14 mouse cellular contexts compared by ENCODE assay signal in the genomic region with DNA sequence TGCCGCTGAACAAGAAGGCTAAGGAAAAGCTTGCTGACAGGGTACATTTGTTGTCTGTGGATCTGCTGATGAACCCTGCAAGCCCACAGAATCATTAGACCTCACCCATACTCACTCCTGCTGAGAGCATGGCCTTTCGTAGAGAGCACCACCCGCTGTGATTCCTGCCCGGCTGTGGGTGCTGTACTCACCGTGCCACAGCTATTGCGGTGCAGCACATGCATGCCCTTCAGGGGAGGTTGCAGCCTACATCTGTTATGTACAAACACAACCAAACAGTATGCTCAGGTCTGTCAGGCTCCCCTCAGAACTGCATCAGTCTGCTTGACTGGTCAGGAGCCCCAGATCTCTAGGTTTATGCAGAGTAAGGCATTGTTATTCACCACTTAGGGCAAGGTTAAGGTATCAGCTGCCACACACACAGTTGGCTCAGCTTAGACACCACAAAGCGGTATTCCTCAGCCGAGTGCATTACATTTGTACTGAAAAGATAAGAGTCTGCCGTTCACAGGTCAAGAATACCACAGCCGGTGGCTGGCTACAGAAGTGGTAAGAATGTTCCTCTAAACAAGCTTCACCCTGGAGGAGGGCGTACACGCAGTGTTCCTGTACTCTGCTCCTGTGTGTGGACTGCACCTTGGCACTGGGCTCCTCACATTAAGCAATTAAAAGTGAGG. TPM values are rescaled to one million over a fixed set of nuclear protein-coding genes. Genes with fewer than 3 reads are reported as not detected.
A peak's percentile ranks its signal among the peaks of the same experiment; 100 is the strongest.
DNase-seq lines count a peak whose midpoint lies in the region; ATAC-seq and TF ChIP-seq lines count a peak whose summit lies in the region.
"Had no signal": no experiment of that assay in that cellular context is flagged by ENCODE, and none has a peak within 500 bp of the region (broad histone marks: within the 10 kb centered on the region; RNA-seq: fewer than 3 reads in every experiment).

No protein-coding gene starts in this region.

- H3K27me3 ChIP-seq in intestine, embryonic 16.5 days (replicated peaks; ENCODE audit: control insufficient read depth, insufficient read depth, low read length), result no peaks in the 10 kb centered on the region
- H3K27me3 ChIP-seq in intestine, postnatal 0 days (replicated peaks; ENCODE audit: control insufficient read depth, insufficient read depth, low read length), result no peaks in the 10 kb centered on the region
- H3K27me3 ChIP-seq in liver, postnatal 0 days (ENCODE audit: insufficient read depth, low read length), result no peaks in the 10 kb centered on the region
- no peaks in the 10 kb centered on the region for H3K27me3 ChIP-seq in forebrain, embryonic 11.5 days (ENCODE audit: control insufficient read depth, insufficient read depth, low read length)
- H3K27me3 ChIP-seq in forebrain, embryonic 10.5 days (ENCODE audit: poor library complexity, severe bottlenecking), result no peaks in the 10 kb centered on the region
- H3K27me3 ChIP-seq: CH12.LX; neural tube, embryonic 15.5 days had no signal

- no peaks in the 10 kb centered on the region for H3K9me3 ChIP-seq in intestine, embryonic 16.5 days (ENCODE audit: control insufficient read depth, low read length)
- H3K9me3 ChIP-seq in intestine, postnatal 0 days (ENCODE audit: control insufficient read depth), result no peaks in the 10 kb centered on the region
- no peaks in the 10 kb centered on the region for H3K9me3 ChIP-seq in liver, postnatal 0 days (ENCODE audit: low read length)
- no peaks in the 10 kb centered on the region for H3K9me3 ChIP-seq in forebrain, embryonic 11.5 days (ENCODE audit: control insufficient read depth, low read length)
- H3K9me3 ChIP-seq in forebrain, embryonic 10.5 days, result no peaks in the 10 kb centered on the region
- H3K9me3 ChIP-seq: neural tube, embryonic 15.5 days had no signal

- no peak overlapping the region for H3K27ac ChIP-seq in intestine, embryonic 16.5 days (ENCODE audit: low read length)
- H3K27ac ChIP-seq in intestine, postnatal 0 days (ENCODE audit: low read depth, low read length), result no peak overlapping the region
- peak overlapping the region; percentile 8; the same call in 1 of the 2 replicates for H3K27ac ChIP-seq in liver, postnatal 0 days (ENCODE audit: low read depth)
- no peak overlapping the region for H3K27ac ChIP-seq in forebrain, embryonic 11.5 days (ENCODE audit: low read depth, low read length)
- H3K27ac ChIP-seq in forebrain, embryonic 10.5 days, result no peak overlapping the region
- H3K27ac ChIP-seq: neural tube, embryonic 15.5 days had no signal

- DNase-seq in R1 (ENCODE audit: low read depth, low spot score), result peak; percentile 77
- no peak for DNase-seq in liver, postnatal 0 days
- no peak for DNase-seq in forebrain, embryonic 11.5 days (ENCODE audit: low spot score)
- DNase-seq in thymus, postnatal 25 days, result no peak
- no peak for DNase-seq in forebrain, embryonic 10.5 days (ENCODE audit: extremely low spot score, low spot score)
- DNase-seq: cerebellum, postnatal 25 days; kidney, adult 8-10 months; right cerebral cortex, postnatal 14 days had no signal

- ATAC-seq in intestine, embryonic 16.5 days, result peak; percentile 40; the same call in 1 of the 2 replicates
- ATAC-seq in intestine, postnatal 0 days, result no peak
- peak; percentile 77 for ATAC-seq in erythroid progenitor cell, adult 5-6 weeks (replicated peaks; ENCODE audit: low FRiP score, poor library complexity, severe bottlenecking)
- ATAC-seq in liver, postnatal 0 days, result peak; percentile 90
- no peak for ATAC-seq in forebrain, embryonic 11.5 days (replicated peaks; ENCODE audit: low FRiP score)
- ATAC-seq: midbrain, embryonic 16.5 days had no signal

- H3K9ac ChIP-seq in intestine, embryonic 16.5 days (ENCODE audit: low read depth, low read length), result no peak overlapping the region
- H3K9ac ChIP-seq in intestine, postnatal 0 days (ENCODE audit: low read depth, low read length), result no peak overlapping the region
- no peak overlapping the region for H3K9ac ChIP-seq in liver, postnatal 0 days (replicated peaks)
- no peak overlapping the region for H3K9ac ChIP-seq in forebrain, embryonic 11.5 days (ENCODE audit: low read length)
- H3K9ac ChIP-seq: neural tube, embryonic 15.5 days had no signal

- peaks cover 10% of the 10 kb centered on the region; the same call in 1 of the 2 replicates for H3K36me3 ChIP-seq in intestine, embryonic 16.5 days (ENCODE audit: control insufficient read depth, insufficient read depth, low read length)
- peaks cover 53% of the 10 kb centered on the region for H3K36me3 ChIP-seq in intestine, postnatal 0 days (ENCODE audit: control insufficient read depth, insufficient read depth)
- peaks cover 59% of the 10 kb centered on the region for H3K36me3 ChIP-seq in liver, postnatal 0 days (replicated peaks; ENCODE audit: insufficient read depth, low read length)
- H3K36me3 ChIP-seq in forebrain, embryonic 11.5 days (ENCODE audit: control insufficient read depth, insufficient read depth, low read length), result peaks cover 3% of the 10 kb centered on the region
- H3K36me3 ChIP-seq in forebrain, embryonic 10.5 days (replicated peaks), result peaks cover 97% of the 10 kb centered on the region

- no peaks in the 10 kb centered on the region for H3K4me1 ChIP-seq in intestine, embryonic 16.5 days (ENCODE audit: control insufficient read depth, insufficient read depth, low read length)
- H3K4me1 ChIP-seq in intestine, postnatal 0 days (replicated peaks; ENCODE audit: control insufficient read depth, insufficient read depth, low read length), result no peaks in the 10 kb centered on the region
- H3K4me1 ChIP-seq in liver, postnatal 0 days (ENCODE audit: insufficient read depth), result no peaks in the 10 kb centered on the region
- no peaks in the 10 kb centered on the region for H3K4me1 ChIP-seq in forebrain, embryonic 11.5 days (replicated peaks; ENCODE audit: control insufficient read depth, insufficient read depth, low read length)
- H3K4me1 ChIP-seq in forebrain, embryonic 10.5 days, result no peaks in the 10 kb centered on the region
- H3K4me1 ChIP-seq: neural tube, embryonic 15.5 days had no signal

- TF ChIP-seq EP300 in liver, postnatal 0 days (IDR thresholded peaks at IDR 0.05; ENCODE audit: low read depth), result peak; percentile 83

- no peak for TF ChIP-seq CTCF in intestine, postnatal 0 days (IDR thresholded peaks at IDR 0.05; ENCODE audit: low read depth)
- TF ChIP-seq CTCF in liver, postnatal 0 days (IDR thresholded peaks at IDR 0.05; ENCODE audit: low read depth), result no peak

- WGBS in intestine, embryonic 16.5 days, result 88% methylated on average over 12 of the region's 12 CpGs
- 87% methylated on average over 12 of the region's 12 CpGs for WGBS in intestine, postnatal 0 days
- WGBS in liver, postnatal 0 days (ENCODE audit: insufficient replicate concordance), result 65% methylated on average over 12 of the region's 12 CpGs
- 93% methylated on average over 12 of the region's 12 CpGs for WGBS in forebrain, embryonic 11.5 days
- WGBS in forebrain, embryonic 10.5 days, result 94% methylated on average over 12 of the region's 12 CpGs

- no peak overlapping the region for H3K4me2 ChIP-seq in intestine, embryonic 16.5 days (ENCODE audit: low read depth, low read length)
- H3K4me2 ChIP-seq in intestine, postnatal 0 days (replicated peaks; ENCODE audit: low read depth), result no peak overlapping the region
- H3K4me2 ChIP-seq in liver, postnatal 0 days (ENCODE audit: low read depth, low read length), result peak overlapping the region; percentile 26; the same call in 1 of the 2 replicates
- H3K4me2 ChIP-seq in forebrain, embryonic 11.5 days (ENCODE audit: low read depth, low read length, severe bottlenecking), result no peak overlapping the region
- H3K4me2 ChIP-seq: neural tube, embryonic 15.5 days had no signal

- H3K4me3 ChIP-seq in intestine, embryonic 16.5 days (ENCODE audit: low read length), result no peak overlapping the region
- no peak overlapping the region for H3K4me3 ChIP-seq in intestine, postnatal 0 days (ENCODE audit: low read depth, low read length)
- no peak overlapping the region for H3K4me3 ChIP-seq in liver, postnatal 0 days (ENCODE audit: low read depth, low read length)
- no peak overlapping the region for H3K4me3 ChIP-seq in forebrain, embryonic 11.5 days (ENCODE audit: low read depth, low read length)
- H3K4me3 ChIP-seq in forebrain, embryonic 10.5 days, result no peak overlapping the region
- H3K4me3 ChIP-seq: neural tube, embryonic 15.5 days had no signal

RNA-seq across cellular contexts. Expression of gene Drosha, which starts 33.4 kb away (rescaled TPM):
- 25.2 and 25.6 TPM in 2 replicates for polyA plus RNA-seq in intestine, embryonic 16.5 days (2015; fragmentation: Nextera tagmentation; extraction: Ambion mirVana)
- polyA plus RNA-seq in intestine, postnatal 0 days (2015; fragmentation: Nextera tagmentation; extraction: Ambion mirVana), result 8.4 and 8.9 TPM in 2 replicates
- total RNA-seq in erythroid progenitor cell, adult 5-6 weeks (2015; ENCODE audit: low replicate concordance), result 22.7 and 33.5 TPM in 2 replicates
- 22.1 and 37.8 TPM in 2 replicates for total RNA-seq in erythroid progenitor cell, adult 5-6 weeks (2017; ENCODE audit: low replicate concordance)
- 4.5 and 5.2 TPM in 2 replicates for polyA plus RNA-seq in liver, postnatal 0 days (2015; fragmentation: Nextera tagmentation; extraction: Ambion mirVana)
- 88.5 and 90.2 TPM in 2 replicates for polyA plus RNA-seq in forebrain, embryonic 11.5 days (2014; fragmentation: Nextera tagmentation; extraction: Ambion mirVana)
- polyA plus RNA-seq in forebrain, embryonic 10.5 days (2016; fragmentation: Nextera tagmentation; extraction: Ambion mirVana), result 87.7 and 88.1 TPM in 2 replicates

RNA-seq across cellular contexts. Expression of gene 6030458C11Rik, which starts 33.5 kb away (rescaled TPM):
- polyA plus RNA-seq in intestine, embryonic 16.5 days (2015; fragmentation: Nextera tagmentation; extraction: Ambion mirVana), result 22.6 and 28.9 TPM in 2 replicates
- polyA plus RNA-seq in intestine, postnatal 0 days (2015; fragmentation: Nextera tagmentation; extraction: Ambion mirVana), result 10.0 and 12.1 TPM in 2 replicates
- total RNA-seq in erythroid progenitor cell, adult 5-6 weeks (2015; ENCODE audit: low replicate concordance), result 39.4 and 44.7 TPM in 2 replicates
- total RNA-seq in erythroid progenitor cell, adult 5-6 weeks (2017; ENCODE audit: low replicate concordance), result 37.5 and 39.1 TPM in 2 replicates
- 18.9 and 19.5 TPM in 2 replicates for polyA plus RNA-seq in liver, postnatal 0 days (2015; fragmentation: Nextera tagmentation; extraction: Ambion mirVana)
- 35.7 and 42.2 TPM in 2 replicates for polyA plus RNA-seq in forebrain, embryonic 11.5 days (2014; fragmentation: Nextera tagmentation; extraction: Ambion mirVana)
- 45.0 and 50.4 TPM in 2 replicates for polyA plus RNA-seq in forebrain, embryonic 10.5 days (2016; fragmentation: Nextera tagmentation; extraction: Ambion mirVana)

Comparison
In these comparisons a context has a peak if more than half of its experiments do, and no peak if none do; other contexts are left out.
1. ATAC-seq: peak in intestine, embryonic 16.5 days (single experiment), erythroid progenitor cell, adult 5-6 weeks (single experiment) and liver, postnatal 0 days (single experiment); none in intestine, postnatal 0 days (single experiment) and forebrain, embryonic 11.5 days (single experiment).